Comparison of ENCODE assay signal across 32 mouse cellular contexts in genomic region chr10:8224641-8225040, GRCm38 (mm10).
"Had no signal": no experiment of that assay in that cellular context is flagged by ENCODE, and none has a peak within 500 bp of the region (broad histone marks: within the 10 kb centered on the region; RNA-seq: fewer than 3 reads in every experiment).

No protein-coding gene starts in this region.

- H3K27ac ChIP-seq: limb, embryonic 10.5 days; limb, embryonic 12.5 days; limb, embryonic 13.5 days; limb, embryonic 15.5 days; liver, embryonic 12.5 days; liver, embryonic 13.5 days; liver, embryonic 14.5 days; liver, embryonic 15.5 days; lung, embryonic 15.5 days; macrophage; midbrain, embryonic 10.5 days; midbrain, embryonic 12.5 days; midbrain, embryonic 13.5 days; midbrain, embryonic 15.5 days; neural tube, embryonic 12.5 days had no signal

- H3K27me3 ChIP-seq: limb, embryonic 13.5 days; limb, embryonic 15.5 days; liver, embryonic 12.5 days; liver, embryonic 13.5 days; liver, embryonic 15.5 days; lung, embryonic 15.5 days; midbrain, embryonic 12.5 days; midbrain, embryonic 13.5 days; midbrain, embryonic 15.5 days; neural tube, embryonic 12.5 days had no signal

- H3K36me3 ChIP-seq: limb, embryonic 10.5 days; limb, embryonic 12.5 days; limb, embryonic 13.5 days; limb, embryonic 15.5 days; liver, embryonic 12.5 days; liver, embryonic 13.5 days; liver, embryonic 15.5 days; lung, embryonic 15.5 days; midbrain, embryonic 10.5 days; midbrain, embryonic 12.5 days; midbrain, embryonic 13.5 days; midbrain, embryonic 15.5 days; neural tube, embryonic 12.5 days had no signal

- H3K4me1 ChIP-seq: liver, embryonic 12.5 days; liver, embryonic 13.5 days; liver, embryonic 15.5 days; midbrain, embryonic 10.5 days; midbrain, embryonic 12.5 days; midbrain, embryonic 13.5 days; midbrain, embryonic 15.5 days; neural tube, embryonic 12.5 days had no signal

- ATAC-seq: liver, embryonic 12.5 days; liver, postnatal 0 days; lung, postnatal 0 days; midbrain, embryonic 13.5 days; midbrain, embryonic 15.5 days; midbrain, embryonic 16.5 days had no signal

- H3K4me3 ChIP-seq: limb, embryonic 10.5 days; limb, embryonic 12.5 days; limb, embryonic 13.5 days; limb, embryonic 15.5 days; liver, embryonic 12.5 days; liver, embryonic 13.5 days; liver, embryonic 15.5 days; lung, embryonic 15.5 days; megakaryocyte, embryonic 14.5 days; midbrain, embryonic 10.5 days; midbrain, embryonic 12.5 days; midbrain, embryonic 13.5 days; midbrain, embryonic 15.5 days; myocyte; neural tube, embryonic 12.5 days had no signal

- H3K9me3 ChIP-seq: limb, embryonic 10.5 days; limb, embryonic 12.5 days; limb, embryonic 13.5 days; limb, embryonic 15.5 days; liver, embryonic 12.5 days; liver, embryonic 13.5 days; liver, embryonic 15.5 days; lung, embryonic 15.5 days; megakaryocyte, embryonic 14.5 days; midbrain, embryonic 10.5 days; midbrain, embryonic 12.5 days; midbrain, embryonic 13.5 days; midbrain, embryonic 15.5 days; neural tube, embryonic 12.5 days had no signal

- DNase-seq: left cerebral cortex, postnatal 4 days; liver; liver, embryonic 13.5 days; liver, postnatal 0 days; lung, adult 18-20 months; lung, adult 2 months; lung, embryonic 14.5 days; lung, postnatal 10 days; lung, postnatal 14 days; lung, postnatal 36 days; lung, postnatal 4 days; midbrain, embryonic 14.5 days had no signal

- H3K9ac ChIP-seq: limb, embryonic 12.5 days; limb, embryonic 13.5 days; limb, embryonic 15.5 days; liver, embryonic 12.5 days; liver, embryonic 13.5 days; liver, embryonic 14.5 days; liver, embryonic 15.5 days; liver, postnatal 0 days; lung, embryonic 14.5 days; lung, embryonic 15.5 days; midbrain, embryonic 12.5 days; midbrain, embryonic 13.5 days; midbrain, embryonic 15.5 days; neural tube, embryonic 12.5 days had no signal

- H3K4me2 ChIP-seq: limb, embryonic 12.5 days; limb, embryonic 13.5 days; limb, embryonic 15.5 days; liver, embryonic 11.5 days; liver, embryonic 12.5 days; liver, embryonic 13.5 days; liver, embryonic 15.5 days; lung, embryonic 14.5 days; lung, embryonic 15.5 days; midbrain, embryonic 11.5 days; midbrain, embryonic 12.5 days; midbrain, embryonic 13.5 days; midbrain, embryonic 15.5 days; neural tube, embryonic 12.5 days had no signal
